Mouse (Mus musculus) erythroblast, adult 5-6 weeks (primary cell): ENCODE measurements around the gene Pls1. TPM values are rescaled to one million over a fixed set of nuclear protein-coding genes. Genes with fewer than 3 reads are reported as not detected.

ENCODE experiments used
- ATAC-seq: replicated peaks from 2 replicates; pipeline ENCODE4 v1.8.0; 2016; ENCODE audit warnings: moderate number of reproducible peaks, mild to moderate bottlenecking, moderate TSS enrichment, inconsistent platforms; ENCODE audit not compliant: poor library complexity, low FRiP score, severe bottlenecking
- total RNA-seq, 2 experiments: library from RNA; stranded (forward) in 1 of 2; stranded (reverse) in 1 of 2; fragments of 150-400 nt in 1 of 2; fragments of 200-764, 138-1000 nt in 1 of 2; gene quantifications; 2 replicates each; pipeline versions ENCODE4 v1.2.3 to v1.2.4; 2015 to 2017; ENCODE audit warnings: low replicate concordance in 2 of 2

The Pls1 gene
- total RNA-seq, 2 experiments from 2014 or later = 1.9 TPM; not detected in 1

DNA sequence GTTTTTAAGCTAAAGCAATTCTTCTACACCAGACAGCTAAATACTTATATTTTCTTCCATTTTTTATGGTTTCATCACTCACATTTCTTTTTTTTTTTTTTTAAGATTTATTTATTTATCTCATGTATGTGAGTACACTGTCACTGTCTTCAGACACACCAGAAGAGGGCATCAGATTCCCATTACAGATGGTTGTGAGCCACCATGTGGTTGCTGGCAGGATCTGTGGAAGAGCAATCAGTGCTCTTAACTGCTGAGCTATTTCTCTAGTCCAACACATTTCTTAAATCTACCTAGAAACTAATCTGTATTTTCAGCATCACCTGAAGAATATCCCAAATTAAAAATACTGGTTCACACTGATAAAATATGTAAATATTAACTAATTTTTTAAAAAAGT is 108.9 kb downstream of the Pls1 start:
- no peak for ATAC-seq

DNA sequence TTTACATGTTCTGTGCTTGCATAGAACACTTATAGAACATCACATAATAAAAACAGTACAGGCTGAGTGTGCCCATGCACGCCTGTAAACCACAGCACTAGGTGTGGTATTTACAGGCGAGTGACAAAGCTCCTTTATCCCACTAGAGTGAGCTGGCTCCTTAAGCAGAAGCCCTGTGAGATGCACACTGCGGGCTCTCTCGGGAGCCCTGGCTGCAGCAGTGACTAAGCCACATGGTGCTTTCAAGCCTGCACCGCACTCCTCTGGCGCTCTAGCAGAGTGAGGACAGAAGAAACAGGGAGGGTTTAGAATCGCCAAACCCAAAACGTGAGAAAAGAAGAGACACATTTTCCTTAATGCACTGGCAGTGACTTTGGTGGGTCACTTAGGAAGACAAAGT is 132.5 kb downstream of the Pls1 start:
- no peak for ATAC-seq

DNA sequence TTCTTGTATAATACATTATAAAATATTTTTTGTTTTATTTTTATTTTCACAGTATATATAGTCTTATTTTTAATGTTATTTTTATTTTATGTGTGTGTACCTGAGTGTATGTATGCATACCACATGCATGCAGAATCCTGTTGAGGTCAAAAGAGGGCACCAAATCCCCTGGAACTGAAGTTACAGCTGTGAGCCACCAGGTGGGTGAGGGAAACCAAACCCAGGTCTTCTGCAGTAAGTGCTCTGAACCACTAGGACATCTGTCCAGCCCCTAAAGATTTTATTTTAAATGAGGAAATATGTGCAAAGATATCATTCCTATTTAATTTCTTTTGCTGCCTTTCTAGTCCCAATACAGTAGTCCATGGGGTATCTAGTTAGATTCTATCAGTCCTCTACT is 136.2 kb downstream of the Pls1 start:
- no peak; the same call in 1 of the 2 replicates for ATAC-seq

DNA sequence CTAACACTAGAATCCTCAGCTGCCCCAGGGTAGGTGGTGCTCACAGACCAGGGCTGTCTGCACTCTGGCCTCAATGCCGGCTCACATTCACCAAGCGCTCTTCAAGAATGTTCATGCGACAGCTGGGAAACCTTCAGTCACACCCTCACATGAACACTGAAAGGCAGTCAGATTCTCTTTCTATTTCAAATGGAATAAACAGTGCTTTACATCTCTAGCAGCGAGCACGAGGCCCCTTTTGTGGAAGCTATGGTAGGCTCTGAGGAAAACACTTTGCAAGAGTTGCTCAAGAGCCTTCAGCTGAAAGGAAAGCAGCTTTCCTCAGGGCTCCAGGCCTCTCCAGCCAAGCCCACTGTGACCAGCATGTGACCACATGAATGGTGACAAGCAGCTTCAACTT is 139.7 kb downstream of the Pls1 start:
- no peak for ATAC-seq

DNA sequence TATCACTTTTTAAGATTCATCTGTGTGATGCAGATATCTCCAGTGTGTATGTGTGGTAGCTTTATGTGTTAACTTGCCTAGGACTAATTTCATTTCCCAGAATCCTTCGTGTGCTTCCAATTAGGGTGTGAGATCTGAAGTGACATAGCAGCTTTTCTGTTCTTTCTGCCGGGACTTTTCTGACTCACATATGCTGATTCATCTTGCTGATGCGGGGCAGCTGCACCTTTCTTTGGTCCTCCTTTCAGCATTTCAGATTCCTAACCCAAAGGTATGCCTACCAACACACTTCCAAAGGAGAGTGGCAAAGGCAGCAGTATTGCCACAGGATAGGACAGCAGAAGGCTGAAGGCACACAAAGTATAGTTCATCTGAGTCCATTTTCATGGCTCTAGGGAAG is 141.0 kb downstream of the Pls1 start:
- no peak for ATAC-seq

Other genes with a start within 250 kb of the Pls1 start
- gene Pcolce2, start 207.7 kb downstream of the Pls1 start, total RNA-seq (2015; ENCODE audit: low replicate concordance) = not detected in 2 replicates
- 0.14 TPM in 1 of 2 replicates, not detected in the other for gene Pcolce2, start 207.7 kb downstream of the Pls1 start, total RNA-seq (2017; ENCODE audit: low replicate concordance)
- gene Trpc1, start 94.9 kb downstream of the Pls1 start, total RNA-seq (2015; ENCODE audit: low replicate concordance) = not detected in 2 replicates
- gene Trpc1, start 94.9 kb downstream of the Pls1 start, total RNA-seq (2017; ENCODE audit: low replicate concordance) = 0.43 TPM in 1 of 2 replicates, not detected in the other
- gene Atr, start 12.3 kb upstream of the Pls1 start, total RNA-seq (2015; ENCODE audit: low replicate concordance) = 5.6 and 11.0 TPM in 2 replicates
- gene Atr, start 12.3 kb upstream of the Pls1 start, total RNA-seq (2017; ENCODE audit: low replicate concordance) = 5.7 and 9.9 TPM in 2 replicates
- gene Xrn1, start 109.4 kb upstream of the Pls1 start, total RNA-seq (2015; ENCODE audit: low replicate concordance) = 32.2 and 54.2 TPM in 2 replicates
- gene Xrn1, start 109.4 kb upstream of the Pls1 start, total RNA-seq (2017; ENCODE audit: low replicate concordance) = 42.4 and 46.8 TPM in 2 replicates